Mouse (Mus musculus): ENCODE measurements at regions not wholly inside any gene's neighbourhood (a gene's known extent, or its start where the extent isn't known, plus 50 kb on each side); places are given as distances from the start of the nearest gene placed in this dataset.

DNA sequence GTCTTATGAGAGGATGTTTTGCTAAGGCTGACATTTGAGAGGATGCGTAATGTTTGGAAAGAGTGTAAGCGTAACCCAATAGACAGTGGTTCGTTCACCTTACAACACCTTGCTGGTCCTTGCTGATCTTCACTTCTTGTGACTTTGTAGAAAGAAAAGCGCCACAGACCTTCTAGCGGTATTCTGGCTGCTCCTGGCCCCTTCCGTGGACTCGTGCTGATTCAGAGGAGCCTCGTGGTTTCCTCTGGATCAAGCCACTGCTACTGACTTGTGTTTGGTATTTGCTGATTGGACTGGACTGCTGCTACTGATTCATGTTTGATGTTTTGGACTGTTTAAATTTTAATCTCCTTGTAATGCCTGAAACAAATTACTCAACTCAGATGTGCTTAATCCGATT is 174.1 kb upstream of the Hmga2 start:
- no peaks in the 10 kb centered on the region for H3K4me1 ChIP-seq (ENCODE audit: control insufficient read depth, insufficient read depth, low read length)

DNA sequence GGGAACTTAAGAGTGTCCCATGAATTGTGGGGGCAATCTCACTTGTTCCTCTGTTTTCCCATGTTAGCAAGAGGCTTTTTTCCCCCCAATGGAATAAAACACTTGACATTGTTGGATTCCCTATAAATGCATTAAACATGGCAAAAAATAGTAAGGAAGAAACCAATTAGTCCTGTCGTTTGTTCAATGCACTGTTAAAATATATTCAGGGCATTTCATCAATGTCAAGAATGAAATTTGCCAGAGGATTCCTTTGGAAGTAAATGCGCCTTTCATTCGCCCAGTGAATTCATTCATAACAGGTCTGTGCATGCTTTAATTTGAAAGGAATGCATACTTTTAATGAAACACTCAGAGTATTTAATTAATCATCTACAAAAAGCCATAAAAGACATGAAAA is 172.5 kb upstream of the Hmga2 start:
- no peak for TF ChIP-seq POLR2A (IDR thresholded peaks at IDR 0.05; ENCODE audit: extremely low read depth, insufficient read depth, low read length)
- no peak for TF ChIP-seq CTCF (IDR thresholded peaks at IDR 0.05; ENCODE audit: extremely low read depth, insufficient read depth, low read length)
- H3K27ac ChIP-seq (ENCODE audit: insufficient read depth, low read length), result no peak overlapping the region
- H3K4me1 ChIP-seq (ENCODE audit: control insufficient read depth, insufficient read depth, low read length), result no peaks in the 10 kb centered on the region
- H3K4me3 ChIP-seq (ENCODE audit: insufficient read depth, low read length), result no peak overlapping the region

More for the DNA sequence above, 174.1 kb upstream of the Hmga2 start:
- no peak overlapping the region for H3K4me3 ChIP-seq (ENCODE audit: insufficient read depth, low read length)
- no peak for TF ChIP-seq POLR2A (IDR thresholded peaks at IDR 0.05; ENCODE audit: extremely low read depth, insufficient read depth, low read length)
- no peak for TF ChIP-seq CTCF (IDR thresholded peaks at IDR 0.05; ENCODE audit: extremely low read depth, insufficient read depth, low read length)
- H3K27ac ChIP-seq (ENCODE audit: insufficient read depth, low read length), result no peak overlapping the region

DNA sequence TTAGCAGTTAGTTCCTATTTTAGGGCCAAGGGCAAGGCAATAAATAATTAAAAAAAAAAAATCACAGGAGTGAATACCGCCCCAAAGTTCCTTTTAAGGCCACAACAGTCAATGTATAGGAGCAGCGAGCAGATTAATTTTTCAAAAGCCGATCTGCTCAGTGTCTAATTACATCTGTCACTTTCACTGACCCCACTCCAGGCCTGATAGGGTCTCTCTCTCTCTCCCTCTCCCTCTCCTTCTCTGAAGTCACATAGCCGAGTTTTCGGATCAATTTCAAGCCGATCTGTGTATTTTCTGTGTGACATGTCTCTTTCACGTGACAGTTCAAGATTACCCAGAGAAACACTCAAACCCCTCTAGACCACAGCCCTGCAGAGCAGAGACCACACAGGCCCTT is 171.8 kb upstream of the Hmga2 start:
- no peak for TF ChIP-seq POLR2A (IDR thresholded peaks at IDR 0.05; ENCODE audit: extremely low read depth, insufficient read depth, low read length)
- TF ChIP-seq CTCF (IDR thresholded peaks at IDR 0.05; ENCODE audit: extremely low read depth, insufficient read depth, low read length), result no peak
- H3K27ac ChIP-seq (ENCODE audit: insufficient read depth, low read length), result no peak overlapping the region
- no peak overlapping the region for H3K4me3 ChIP-seq (ENCODE audit: insufficient read depth, low read length)
- no peaks in the 10 kb centered on the region for H3K4me1 ChIP-seq (ENCODE audit: control insufficient read depth, insufficient read depth, low read length)

DNA sequence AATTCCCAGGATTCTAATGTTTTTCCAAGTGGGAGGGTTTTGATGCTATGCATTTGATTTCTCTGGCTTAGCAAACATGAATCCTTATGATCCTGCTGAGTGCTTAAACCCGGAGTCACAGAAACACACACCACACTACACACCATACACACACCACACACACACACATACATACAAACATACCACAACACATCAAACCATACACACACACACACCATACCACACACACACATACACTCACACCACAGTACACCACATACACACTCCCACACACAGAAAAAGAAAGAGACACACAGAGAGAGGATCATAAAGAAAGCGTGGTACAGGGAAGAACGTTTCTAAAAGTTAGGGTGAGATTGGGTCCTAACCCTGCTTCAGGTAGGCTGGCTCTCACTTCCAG is 171.1 kb upstream of the Hmga2 start:
- no peak overlapping the region for H3K4me3 ChIP-seq (ENCODE audit: insufficient read depth, low read length)
- H3K4me1 ChIP-seq (ENCODE audit: control insufficient read depth, insufficient read depth, low read length), result no peaks in the 10 kb centered on the region
- no peak overlapping the region for H3K27ac ChIP-seq (ENCODE audit: insufficient read depth, low read length)
- no peak for TF ChIP-seq POLR2A (IDR thresholded peaks at IDR 0.05; ENCODE audit: extremely low read depth, insufficient read depth, low read length)

DNA sequence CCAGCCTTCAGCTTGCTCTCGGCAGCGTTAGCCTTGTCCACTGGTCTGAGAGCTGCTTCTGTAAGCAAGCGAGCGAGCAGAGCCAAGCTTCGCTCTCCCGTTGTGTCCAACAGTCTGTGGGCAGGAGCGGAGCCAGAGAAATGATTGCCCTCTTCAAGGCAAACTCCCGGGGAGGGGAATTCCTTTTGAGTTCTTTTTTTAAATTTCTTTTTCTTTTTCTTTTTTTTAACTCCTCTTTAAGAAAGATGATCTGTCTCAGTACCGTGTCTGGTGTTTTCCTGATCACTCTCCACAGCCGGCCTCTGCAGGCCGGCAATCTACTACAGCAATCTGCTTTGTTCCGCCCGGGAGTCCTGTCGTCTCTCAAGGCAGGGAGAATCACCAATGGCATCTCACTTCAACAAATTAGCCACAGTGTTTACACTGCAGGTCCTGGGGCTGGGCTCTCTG is 170.6 kb upstream of the Hmga2 start:
- Histone ChIP-seq H3K4me1 (ENCODE audit: control insufficient read depth, insufficient read depth, low read length) (no peaks in the 10 kb centered on the region), H3K27ac (ENCODE audit: insufficient read depth, low read length) (no peak overlapping the region), H3K4me3 (ENCODE audit: insufficient read depth, low read length) (no peak overlapping the region)
- TF ChIP-seq CTCF (IDR thresholded peaks at IDR 0.05; ENCODE audit: extremely low read depth, insufficient read depth, low read length), result no peak
- TF ChIP-seq POLR2A (IDR thresholded peaks at IDR 0.05; ENCODE audit: extremely low read depth, insufficient read depth, low read length), result no peak

DNA sequence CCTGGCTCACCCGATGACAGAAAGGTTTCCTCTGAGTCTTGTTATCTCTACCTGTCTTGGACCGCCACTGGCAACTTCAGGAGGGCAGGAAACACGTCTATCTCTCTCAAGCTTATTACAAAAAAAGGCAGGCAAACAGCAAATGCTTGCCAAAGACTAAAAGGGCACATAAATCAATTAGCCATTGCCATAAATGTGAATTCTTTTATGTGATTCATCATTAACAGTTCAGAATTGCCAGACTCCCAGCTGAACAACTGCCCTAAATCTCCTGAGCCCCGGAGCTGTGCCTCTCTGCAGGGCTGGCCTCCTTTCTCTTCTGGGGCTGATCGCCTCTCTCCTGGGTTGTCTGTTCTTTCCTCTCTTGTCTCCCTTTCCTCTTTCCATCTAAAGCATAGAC is 164.6 kb upstream of the Hmga2 start:
- TF ChIP-seq CTCF (IDR thresholded peaks at IDR 0.05; ENCODE audit: extremely low read depth, insufficient read depth, low read length) (no peak), POLR2A (IDR thresholded peaks at IDR 0.05; ENCODE audit: extremely low read depth, insufficient read depth, low read length) (no peak)
- no peaks in the 10 kb centered on the region for H3K4me1 ChIP-seq (ENCODE audit: control insufficient read depth, insufficient read depth, low read length)
- no peak overlapping the region for H3K27ac ChIP-seq (ENCODE audit: insufficient read depth, low read length)
- H3K4me3 ChIP-seq (ENCODE audit: insufficient read depth, low read length), result no peak overlapping the region

DNA sequence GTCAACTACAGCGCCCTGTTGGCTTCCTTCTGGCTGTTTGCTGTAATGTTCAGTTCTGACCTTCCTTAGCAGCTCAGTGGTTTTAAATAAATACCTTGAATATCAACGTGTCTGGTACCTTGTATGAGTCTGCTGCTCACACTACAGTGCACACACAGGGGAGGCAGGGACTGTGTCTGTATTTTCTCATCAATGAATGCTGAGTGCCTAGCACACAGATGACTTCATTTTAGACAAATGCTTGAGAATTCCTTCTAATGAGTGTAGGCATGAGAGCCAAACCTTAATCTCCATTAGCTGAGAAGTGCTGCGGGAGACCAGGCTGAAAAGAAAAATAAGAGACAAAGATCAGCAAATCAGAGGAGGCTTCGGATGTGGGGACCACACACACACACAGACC is 162.0 kb upstream of the Hmga2 start:
- Histone ChIP-seq H3K27ac (ENCODE audit: insufficient read depth, low read length) (no peak overlapping the region), H3K4me3 (ENCODE audit: insufficient read depth, low read length) (no peak overlapping the region), H3K4me1 (ENCODE audit: control insufficient read depth, insufficient read depth, low read length) (no peaks in the 10 kb centered on the region)
- TF ChIP-seq CTCF (IDR thresholded peaks at IDR 0.05; ENCODE audit: extremely low read depth, insufficient read depth, low read length), result no peak
- no peak for TF ChIP-seq POLR2A (IDR thresholded peaks at IDR 0.05; ENCODE audit: extremely low read depth, insufficient read depth, low read length)

DNA sequence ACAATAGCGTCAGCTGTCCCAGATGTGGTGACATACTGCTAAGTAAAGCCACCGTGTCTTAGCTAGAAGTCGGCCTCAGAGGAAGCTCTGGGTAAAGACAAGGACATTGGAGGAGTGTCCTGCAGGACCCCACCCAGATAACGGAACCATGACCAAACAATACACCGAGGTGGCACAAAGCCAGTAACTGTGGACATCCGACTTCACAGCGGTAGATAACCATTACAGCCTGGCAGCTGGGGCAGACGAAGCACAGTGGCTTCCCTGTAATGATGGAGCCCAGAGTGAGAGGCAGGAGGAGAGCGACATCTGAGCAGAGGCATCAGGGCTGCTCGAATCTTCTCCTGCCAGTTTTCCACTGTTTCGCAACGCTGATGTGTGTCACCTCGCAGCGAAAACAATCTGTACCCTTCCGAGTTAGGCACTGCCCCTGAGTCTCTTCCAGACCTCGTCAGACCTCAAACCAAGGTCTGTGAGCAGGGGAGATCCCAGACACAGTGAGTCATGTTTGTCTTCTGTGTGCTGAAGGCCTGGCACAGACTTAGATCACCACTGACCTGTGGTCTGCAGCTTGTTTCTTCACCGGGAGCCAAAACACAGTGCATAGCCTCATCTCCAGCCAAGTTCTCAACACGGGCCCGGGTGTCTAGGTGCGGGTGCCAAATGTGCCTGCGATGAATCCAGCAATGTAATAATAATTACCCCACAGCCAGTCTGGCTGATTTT is 159.7 kb upstream of the Hmga2 start:
- no peak overlapping the region for H3K27ac ChIP-seq (ENCODE audit: insufficient read depth, low read length)
- H3K4me3 ChIP-seq (ENCODE audit: insufficient read depth, low read length), result no peak overlapping the region
- no peaks in the 10 kb centered on the region for H3K4me1 ChIP-seq (ENCODE audit: control insufficient read depth, insufficient read depth, low read length)
- TF ChIP-seq CTCF (IDR thresholded peaks at IDR 0.05; ENCODE audit: extremely low read depth, insufficient read depth, low read length) (no peak), POLR2A (IDR thresholded peaks at IDR 0.05; ENCODE audit: extremely low read depth, insufficient read depth, low read length) (no peak)

DNA sequence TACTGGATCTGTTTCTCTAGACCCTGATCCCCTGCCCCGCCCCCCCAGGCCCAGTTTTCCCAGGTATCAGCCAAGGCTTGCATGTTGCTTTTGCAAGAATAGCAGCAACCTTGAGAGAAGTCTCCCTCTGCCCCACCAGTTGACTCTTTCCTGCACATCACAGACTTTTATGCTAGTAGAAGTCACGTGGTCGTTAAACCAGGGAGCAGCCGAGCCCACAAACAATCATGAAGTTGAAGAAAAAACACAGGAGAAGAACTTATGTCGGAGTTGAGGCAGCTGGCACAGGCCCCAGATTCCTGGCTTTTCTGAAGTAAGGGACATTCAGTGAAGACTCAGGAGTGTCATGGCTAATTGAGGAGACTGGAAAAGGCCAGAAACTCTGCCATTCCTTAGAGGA is 158.9 kb upstream of the Hmga2 start:
- H3K4me1 ChIP-seq (ENCODE audit: control insufficient read depth, insufficient read depth, low read length), result no peaks in the 10 kb centered on the region
- TF ChIP-seq CTCF (IDR thresholded peaks at IDR 0.05; ENCODE audit: extremely low read depth, insufficient read depth, low read length) (no peak), POLR2A (IDR thresholded peaks at IDR 0.05; ENCODE audit: extremely low read depth, insufficient read depth, low read length) (no peak)
- no peak overlapping the region for H3K4me3 ChIP-seq (ENCODE audit: insufficient read depth, low read length)
- H3K27ac ChIP-seq (ENCODE audit: insufficient read depth, low read length), result no peak overlapping the region

DNA sequence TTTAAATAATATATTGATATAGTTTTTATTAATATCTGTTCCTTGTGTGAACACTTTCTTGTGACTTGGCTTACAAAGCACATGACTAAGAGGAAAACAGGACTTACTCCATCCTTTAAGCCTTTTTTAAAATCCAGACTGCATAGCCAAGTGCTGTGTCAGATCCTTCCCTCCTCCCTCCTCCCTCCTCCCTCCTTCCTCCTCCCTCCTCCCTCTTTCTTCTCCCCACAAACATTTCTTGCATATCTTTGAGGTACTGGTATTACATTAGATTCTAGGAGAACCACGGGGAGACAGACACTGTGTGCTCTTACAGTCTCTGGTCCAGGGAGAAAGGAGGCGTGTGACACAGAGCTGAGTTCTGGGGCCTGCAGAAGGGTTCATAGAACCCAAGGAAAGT is 155.8 kb upstream of the Hmga2 start:
- TF ChIP-seq POLR2A (IDR thresholded peaks at IDR 0.05; ENCODE audit: extremely low read depth, insufficient read depth, low read length), result no peak
- no peak for TF ChIP-seq CTCF (IDR thresholded peaks at IDR 0.05; ENCODE audit: extremely low read depth, insufficient read depth, low read length)
- Histone ChIP-seq H3K4me1 (ENCODE audit: control insufficient read depth, insufficient read depth, low read length) (no peaks in the 10 kb centered on the region), H3K4me3 (ENCODE audit: insufficient read depth, low read length) (no peak overlapping the region), H3K27ac (ENCODE audit: insufficient read depth, low read length) (no peak overlapping the region)
